Mouse (Mus musculus) myocyte (in vitro differentiated cells): Measurements from ENCODE around the gene Ralbp1.

Experiments
- CEBPB ChIP-seq: IDR thresholded peaks from 2 replicates; pipeline ENCODE4 v1.6.1; 2011; ENCODE audit warnings: mild to moderate bottlenecking, moderate library complexity; ENCODE audit not compliant: poor library complexity, insufficient read depth, severe bottlenecking
- E2F4 ChIP-seq: IDR thresholded peaks from one replicate; pipeline ENCODE4 v1.6.1; 2011; ENCODE audit warnings: mild to moderate bottlenecking, control low read depth, moderate library complexity; ENCODE audit not compliant: insufficient read depth
- MAX ChIP-seq: IDR thresholded peaks from one replicate; pipeline ENCODE4 v1.6.1; 2011; ENCODE audit warnings: low read depth, mild to moderate bottlenecking, control low read depth
- MYOD1 ChIP-seq, 3 experiments: IDR thresholded peaks; one replicate each; pipeline ENCODE4 v1.6.1; 2011; ENCODE audit warnings: control low read depth in 2 of 3, low read depth in 2 of 3, mild to moderate bottlenecking in 2 of 3, moderate library complexity in 1 of 3; ENCODE audit not compliant: insufficient read length in 2 of 3, control insufficient read depth in 1 of 3
- MYOG ChIP-seq, 3 experiments: IDR thresholded peaks; one replicate each; pipeline ENCODE4 v1.6.1; 2011; ENCODE audit warnings: control low read depth in 2 of 3, low read depth in 2 of 3, mild to moderate bottlenecking in 2 of 3; ENCODE audit not compliant: insufficient read length in 2 of 3, control insufficient read depth in 1 of 3, insufficient read depth in 1 of 3
- POLR2A ChIP-seq: IDR thresholded peaks from one replicate; pipeline ENCODE4 v1.6.1; 2011; ENCODE audit warnings: low read depth, mild to moderate bottlenecking, control low read depth, moderate library complexity; ENCODE audit not compliant: insufficient read length
- POLR2AphosphoS2 ChIP-seq: IDR thresholded peaks from one replicate; pipeline ENCODE4 v1.6.1; 2011; ENCODE audit warnings: low read depth, control low read depth; ENCODE audit not compliant: insufficient read length
- TCF12 ChIP-seq: IDR thresholded peaks from one replicate; pipeline ENCODE4 v1.6.1; 2011; ENCODE audit warnings: mild to moderate bottlenecking, control low read depth; ENCODE audit not compliant: poor library complexity, insufficient read depth, severe bottlenecking
- USF1 ChIP-seq: IDR thresholded peaks from one replicate; pipeline ENCODE4 v1.6.1; 2011; ENCODE audit warnings: low read depth, mild to moderate bottlenecking, control low read depth, moderate library complexity

DNA sequence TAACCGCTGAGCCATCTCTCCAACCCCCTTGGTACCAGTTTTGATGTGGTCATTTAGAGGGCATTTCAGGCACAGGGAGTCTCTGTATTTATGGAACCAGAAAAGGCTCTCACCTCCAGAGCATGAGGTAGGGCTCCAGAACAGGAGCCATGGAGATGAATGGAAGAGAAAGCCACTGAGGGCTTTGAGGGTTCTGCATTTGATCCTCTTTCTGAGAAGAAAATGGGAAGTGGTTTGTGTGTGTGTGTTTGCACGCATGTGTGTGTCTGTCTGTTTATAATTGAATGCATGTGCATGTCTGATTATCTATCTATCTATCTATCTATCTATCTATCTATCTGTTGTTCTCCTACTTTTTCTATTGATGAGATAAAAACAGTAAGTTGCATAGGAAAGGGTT is 26.6 kb upstream of the Ralbp1 start:
- no peak for TF ChIP-seq MYOG (IDR thresholded peaks at IDR 0.05; ENCODE audit: control insufficient read depth in 1 of 3, insufficient read depth in 1 of 3, insufficient read length in 2 of 3, low read depth in 2 of 3)
- no peak for TF ChIP-seq POLR2A
- TF ChIP-seq POLR2AphosphoS2 = no peak
- no peak for TF ChIP-seq TCF12
- no peak for TF ChIP-seq USF1
- TF ChIP-seq CEBPB = no peak
- no peak for TF ChIP-seq MAX
- no peak for TF ChIP-seq MYOD1 (IDR thresholded peaks at IDR 0.05; ENCODE audit: control insufficient read depth in 1 of 3, insufficient read length in 2 of 3, low read depth in 2 of 3)
- TF ChIP-seq E2F4 = no peak
